Mouse (Mus musculus) liver, embryonic 12.5 days (tissue): ENCODE data around the gene Eipr1. TPM values are rescaled to one million over a fixed set of nuclear protein-coding genes. Genes with fewer than 3 reads are reported as not detected.

Experiments
- ATAC-seq: fragments of 200-750 bp; cut with Nextera tagmentation; 2 replicates; pipeline ENCODE4 v1.8.0; 2017; ENCODE audit warnings: moderate number of reproducible peaks, mild to moderate bottlenecking, moderate library complexity
- H3K27ac ChIP-seq: fragments of 300-500 bp; sonication (generic); 2 replicates; pipeline ENCODE4 v1.5.1; 2016; ENCODE audit warnings: mild to moderate bottlenecking
- H3K27me3 ChIP-seq: fragments of 300-500 bp; sonication (generic); replicated peaks from 2 replicates; pipeline ENCODE4 v1.6.1; 2016; ENCODE audit warnings: mild to moderate bottlenecking, moderate library complexity
- H3K36me3 ChIP-seq: fragments of 300-500 bp; sonication (generic); 2 replicates; pipeline ENCODE4 v1.6.1; 2016; ENCODE audit warnings: mild to moderate bottlenecking, moderate library complexity
- H3K4me1 ChIP-seq: fragments of 300-500 bp; sonication (generic); 2 replicates; pipeline ENCODE4 v1.6.1; 2016
- H3K4me2 ChIP-seq: fragments of 300-500 bp; sonication (generic); 2 replicates; pipeline ENCODE4 v1.6.1; 2016; ENCODE audit warnings: mild to moderate bottlenecking, moderate library complexity
- H3K4me3 ChIP-seq: fragments of 300-500 bp; sonication (generic); 2 replicates; pipeline ENCODE4 v1.5.1; 2016; ENCODE audit warnings: mild to moderate bottlenecking, moderate library complexity
- H3K9ac ChIP-seq: fragments of 300-500 bp; sonication (generic); 2 replicates; pipeline ENCODE4 v1.6.1; 2016; ENCODE audit warnings: mild to moderate bottlenecking, moderate library complexity
- H3K9me3 ChIP-seq: fragments of 300-500 bp; sonication (generic); replicated peaks from 2 replicates; pipeline ENCODE4 v1.6.1; 2016; ENCODE audit warnings: mild to moderate bottlenecking, moderate library complexity
- WGBS: fragments of 180-500 bp; shearing (Covaris S2); methylation state at CpG from one replicate; pipeline ENCODE4 v1.1.7; 2016; ENCODE audit not compliant: insufficient replicate concordance; 5-methylcytosine and 5-hydroxymethylcytosine counted together
- polyA plus RNA-seq: library from polyadenylated mRNA; unstranded; fragments of >200 nt; fragmentation: Nextera tagmentation; extraction: Ambion mirVana; gene quantifications from 2 replicates; pipeline ENCODE4 v1.2.1, GENCODE M21; 2016

The Eipr1 gene
- polyA plus RNA-seq, 1 experiment from 2014 or later, result 36.0 TPM

DNA sequence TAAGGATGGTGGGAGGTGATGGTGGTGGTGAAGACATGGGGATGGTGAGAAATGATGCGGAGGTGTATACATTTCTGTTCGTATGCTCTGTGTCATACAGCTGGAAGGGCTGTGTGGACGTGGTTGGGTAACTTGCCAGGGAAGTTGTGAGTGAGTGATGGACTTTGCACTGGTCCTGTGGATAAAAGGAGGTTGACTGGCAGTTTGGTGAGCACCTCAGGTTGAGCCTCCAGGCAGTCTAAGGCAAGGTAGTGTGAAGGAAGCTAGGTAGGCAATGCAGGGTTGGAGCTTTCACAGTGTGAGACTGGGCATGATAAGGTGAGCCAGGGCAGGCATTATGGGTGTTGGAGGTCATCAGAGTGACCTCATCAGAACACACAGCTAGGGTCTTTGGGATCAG lies 31.0 kb downstream of the Eipr1 start:
- Histone ChIP-seq H3K4me3 (no peak overlapping the region), H3K27me3 (no peaks in the 10 kb centered on the region), H3K27ac (no peak overlapping the region), H3K36me3 (no peaks in the 10 kb centered on the region), H3K4me2 (no peak overlapping the region), H3K4me1 (peaks cover 14% of the 10 kb centered on the region), H3K9ac (no peak overlapping the region), H3K9me3 (no peaks in the 10 kb centered on the region)
- no peak for ATAC-seq
- 87% methylated on average over 3 of the region's 3 CpGs for WGBS

DNA sequence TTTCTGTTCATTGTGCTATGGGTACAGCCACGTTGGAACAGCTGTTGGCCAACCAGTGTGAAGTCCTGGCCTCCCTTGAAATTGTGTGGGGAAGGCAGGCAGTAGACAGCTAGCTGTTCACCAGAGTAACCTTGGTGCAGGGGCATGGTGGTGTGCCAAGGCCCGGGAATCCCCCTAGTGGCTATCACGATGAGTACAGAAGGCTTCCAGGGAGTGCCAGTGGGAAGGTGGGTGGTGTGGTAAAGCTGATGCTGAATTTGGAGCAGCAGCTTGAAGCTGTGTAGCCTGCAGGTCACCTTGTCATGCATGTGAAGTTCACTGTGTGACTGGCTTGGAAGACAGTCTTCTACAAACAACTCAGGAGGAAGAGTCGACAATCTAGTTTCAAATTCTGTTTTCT lies 32.8 kb downstream of the Eipr1 start:
- no peaks in the 10 kb centered on the region for H3K36me3 ChIP-seq
- no peak overlapping the region for H3K4me3 ChIP-seq
- no peaks in the 10 kb centered on the region for H3K27me3 ChIP-seq
- H3K9ac ChIP-seq, result no peak overlapping the region
- ATAC-seq, result no peak
- peaks cover 8% of the 10 kb centered on the region; the same call in 1 of the 2 replicates for H3K4me1 ChIP-seq
- WGBS, result 42% methylated on average over 4 of the region's 4 CpGs
- no peaks in the 10 kb centered on the region for H3K9me3 ChIP-seq
- no peak overlapping the region for H3K4me2 ChIP-seq
- no peak overlapping the region for H3K27ac ChIP-seq

DNA sequence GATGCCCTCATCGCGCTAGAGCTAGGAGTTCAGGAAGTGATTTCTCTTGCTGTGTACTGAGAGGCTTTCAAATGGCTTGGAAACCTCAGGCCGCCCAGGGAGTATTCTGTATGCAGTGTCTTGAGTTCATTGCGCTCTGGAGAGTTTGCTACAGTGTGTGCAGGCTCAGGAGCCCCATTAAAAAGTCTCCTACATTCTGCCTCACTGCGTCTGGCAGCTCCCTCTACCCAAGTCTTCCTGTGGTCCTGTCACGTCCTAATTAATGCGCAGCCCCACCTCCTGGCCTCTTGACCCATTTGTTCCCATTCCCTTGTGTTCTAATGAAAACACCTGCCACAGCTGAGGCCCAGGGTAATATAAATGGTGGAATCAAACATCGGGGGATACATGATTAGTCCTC lies 33.3 kb downstream of the Eipr1 start:
- H3K9ac ChIP-seq, result no peak overlapping the region
- H3K4me3 ChIP-seq, result no peak overlapping the region
- no peaks in the 10 kb centered on the region for H3K27me3 ChIP-seq
- no peaks in the 10 kb centered on the region for H3K9me3 ChIP-seq
- no peak overlapping the region for H3K27ac ChIP-seq
- no peak for ATAC-seq
- WGBS, result 72% methylated on average over 8 of the region's 8 CpGs
- H3K36me3 ChIP-seq, result no peaks in the 10 kb centered on the region
- peaks cover 8% of the 10 kb centered on the region; the same call in 1 of the 2 replicates for H3K4me1 ChIP-seq
- H3K4me2 ChIP-seq, result no peak overlapping the region

DNA sequence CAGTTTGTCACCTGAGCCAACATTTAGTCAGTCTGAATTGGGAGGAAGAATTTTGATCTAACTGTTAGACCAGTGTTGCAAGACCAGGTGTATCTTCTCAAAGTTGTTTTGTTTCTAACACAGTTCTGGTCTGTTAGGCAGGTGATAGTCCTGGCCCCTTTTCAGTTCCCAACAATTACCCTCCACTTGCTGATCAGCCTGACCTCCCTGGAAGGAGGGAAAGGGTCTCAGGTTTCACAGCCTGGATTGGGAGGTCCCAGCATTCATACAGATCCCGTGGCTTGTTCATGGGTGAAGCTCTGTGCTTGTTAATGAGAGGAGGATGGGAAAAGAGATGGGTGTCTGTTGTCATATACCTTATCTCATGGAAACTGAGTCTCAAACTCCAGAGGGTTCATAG lies 33.7 kb downstream of the Eipr1 start:
- WGBS, result 42% methylated on average over 1 of the region's 1 CpGs
- Histone ChIP-seq H3K4me2 (no peak overlapping the region), H3K4me3 (no peak overlapping the region), H3K36me3 (no peaks in the 10 kb centered on the region), H3K4me1 (peaks cover 8% of the 10 kb centered on the region; the same call in 1 of the 2 replicates), H3K9me3 (no peaks in the 10 kb centered on the region), H3K9ac (no peak overlapping the region), H3K27me3 (no peaks in the 10 kb centered on the region), H3K27ac (no peak overlapping the region)
- ATAC-seq, result no peak

DNA sequence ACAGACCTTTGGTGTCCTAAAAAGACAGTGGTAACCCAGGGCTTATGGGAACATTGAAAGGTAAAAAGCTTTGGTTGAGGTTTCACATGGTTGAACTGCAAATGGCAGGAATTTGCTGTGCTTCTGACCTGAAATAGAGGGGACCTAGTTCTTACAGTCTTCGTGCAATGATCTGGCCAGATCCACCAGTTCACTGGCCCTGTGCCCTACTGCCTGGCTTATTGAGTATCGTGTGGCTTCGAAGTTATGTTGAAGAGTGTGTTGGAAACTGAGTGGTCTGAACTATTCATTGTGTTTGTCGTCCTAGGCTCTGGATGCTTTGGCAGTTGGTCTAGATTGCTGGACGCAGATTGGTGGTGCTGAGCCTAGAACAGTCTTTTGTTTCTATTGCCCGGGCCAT lies 34.7 kb downstream of the Eipr1 start:
- Histone ChIP-seq H3K27ac (no peak overlapping the region), H3K4me2 (no peak overlapping the region), H3K36me3 (no peaks in the 10 kb centered on the region), H3K9ac (no peak overlapping the region), H3K4me1 (peaks cover 8% of the 10 kb centered on the region; the same call in 1 of the 2 replicates), H3K4me3 (no peak overlapping the region), H3K27me3 (no peaks in the 10 kb centered on the region), H3K9me3 (no peaks in the 10 kb centered on the region)
- no peak for ATAC-seq
- 81% methylated on average over 6 of the region's 6 CpGs for WGBS

DNA sequence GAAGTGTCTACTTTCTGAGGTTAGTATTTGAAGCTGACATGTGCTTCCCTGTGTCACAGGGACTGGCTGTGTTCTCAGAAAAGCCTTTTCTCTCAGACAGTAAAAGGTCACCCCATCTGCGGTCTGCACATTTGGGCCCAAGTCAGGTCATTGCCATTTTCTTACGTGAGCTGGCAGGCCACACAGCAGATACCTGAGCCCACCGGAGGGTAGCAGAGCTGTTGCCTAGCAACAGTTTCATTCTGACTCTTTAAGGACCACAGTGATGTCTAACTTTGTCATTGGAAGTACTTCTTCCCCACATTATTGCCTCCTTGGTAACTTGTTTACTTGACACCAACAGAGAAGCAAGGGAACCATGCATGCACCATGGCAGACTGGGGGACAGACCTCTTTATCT lies 41.0 kb downstream of the Eipr1 start:
- Histone ChIP-seq H3K9me3 (no peaks in the 10 kb centered on the region), H3K4me2 (no peak overlapping the region), H3K36me3 (no peaks in the 10 kb centered on the region), H3K9ac (no peak overlapping the region), H3K27me3 (no peaks in the 10 kb centered on the region), H3K27ac (no peak overlapping the region), H3K4me3 (no peak overlapping the region), H3K4me1 (no peaks in the 10 kb centered on the region)
- no peak for ATAC-seq
- WGBS, result 86% methylated on average over 3 of the region's 3 CpGs

DNA sequence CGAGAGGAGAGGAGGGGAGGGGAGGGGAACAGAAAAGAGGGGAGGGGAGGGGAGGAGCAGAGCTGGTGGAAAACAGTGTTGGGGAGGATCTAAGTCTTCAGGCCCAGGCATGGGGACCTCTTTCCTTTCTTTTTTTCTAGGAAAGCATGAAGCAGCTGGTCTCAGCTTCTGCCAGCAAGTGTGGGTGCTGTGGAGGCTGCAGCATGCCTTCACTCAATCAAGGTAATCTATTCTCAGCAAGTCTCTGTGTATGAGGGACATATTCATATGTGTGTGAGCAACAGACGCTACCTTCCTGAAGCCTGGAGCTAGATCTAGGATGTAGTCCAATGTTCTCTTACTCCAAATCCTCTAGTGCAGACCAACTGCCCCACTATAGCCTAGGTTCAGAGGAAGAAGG lies 42.1 kb downstream of the Eipr1 start:
- 58% methylated on average over 2 of the region's 2 CpGs for WGBS
- H3K4me1 ChIP-seq, result no peaks in the 10 kb centered on the region
- H3K9me3 ChIP-seq, result no peaks in the 10 kb centered on the region; the same call in 1 of the 2 replicates
- H3K9ac ChIP-seq, result no peak overlapping the region
- H3K27me3 ChIP-seq, result no peaks in the 10 kb centered on the region
- ATAC-seq, result no peak
- peaks cover 4% of the 10 kb centered on the region for H3K36me3 ChIP-seq
- no peak overlapping the region for H3K4me2 ChIP-seq
- no peak overlapping the region for H3K4me3 ChIP-seq
- H3K27ac ChIP-seq, result no peak overlapping the region

DNA sequence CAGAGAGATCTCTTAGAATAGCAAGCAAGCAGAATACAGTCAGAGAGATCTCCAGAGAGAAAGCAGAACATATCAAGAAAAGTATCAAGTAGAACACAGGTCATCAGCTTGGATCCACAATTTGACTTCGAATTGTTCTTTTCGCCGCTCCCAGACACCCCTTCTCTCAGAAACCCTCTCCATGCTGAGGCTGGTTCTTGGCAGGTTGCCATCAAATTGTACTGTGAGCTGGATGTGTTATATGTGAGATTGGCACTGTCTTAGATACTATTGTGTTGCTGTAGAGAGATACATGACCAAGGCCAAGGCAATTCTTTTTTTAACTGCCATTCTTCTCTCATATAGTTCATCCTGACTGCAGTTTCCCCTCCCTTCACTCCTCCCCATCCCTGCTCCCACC lies 43.4 kb downstream of the Eipr1 start:
- H3K36me3 ChIP-seq, result peaks cover 4% of the 10 kb centered on the region
- no peaks in the 10 kb centered on the region for H3K27me3 ChIP-seq
- H3K9me3 ChIP-seq, result no peaks in the 10 kb centered on the region; the same call in 1 of the 2 replicates
- ATAC-seq, result no peak
- WGBS, result 80% methylated on average over 3 of the region's 3 CpGs
- no peak overlapping the region for H3K4me3 ChIP-seq
- H3K9ac ChIP-seq, result no peak overlapping the region
- H3K27ac ChIP-seq, result no peak overlapping the region
- no peak overlapping the region for H3K4me2 ChIP-seq
- H3K4me1 ChIP-seq, result peaks cover 5% of the 10 kb centered on the region

DNA sequence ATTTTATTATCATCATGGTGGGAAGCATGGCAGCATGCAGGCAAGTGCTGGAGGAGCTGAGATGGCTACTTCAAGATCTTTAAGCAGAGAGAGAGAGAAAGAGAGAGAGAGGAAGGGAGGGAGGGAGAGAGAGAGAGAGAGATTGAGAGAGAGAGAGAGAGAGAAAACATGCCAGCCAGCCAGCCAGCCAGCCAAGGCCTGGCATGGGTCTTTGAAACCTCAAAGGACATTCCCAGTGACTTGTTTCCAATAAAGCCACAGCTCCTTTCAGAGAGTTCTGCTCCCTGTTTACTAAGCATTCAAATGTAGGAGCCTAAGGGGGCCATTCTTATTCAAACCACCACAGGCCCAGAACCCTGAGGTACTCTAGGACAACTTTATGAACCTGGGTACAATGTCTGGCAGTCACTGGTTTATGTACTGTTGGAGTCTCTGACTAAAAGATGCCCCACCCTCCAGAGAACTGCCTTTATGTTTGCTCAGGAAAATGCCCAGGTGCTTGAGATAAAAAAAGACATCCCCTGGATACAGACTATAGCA lies 45.3 kb downstream of the Eipr1 start:
- no peak overlapping the region for H3K9ac ChIP-seq
- H3K4me3 ChIP-seq, result no peak overlapping the region
- H3K36me3 ChIP-seq, result peaks cover 4% of the 10 kb centered on the region
- H3K27me3 ChIP-seq, result no peaks in the 10 kb centered on the region
- H3K4me2 ChIP-seq, result no peak overlapping the region
- H3K27ac ChIP-seq, result no peak overlapping the region
- ATAC-seq, result no peak
- no peaks in the 10 kb centered on the region; the same call in 1 of the 2 replicates for H3K9me3 ChIP-seq
- peaks cover 12% of the 10 kb centered on the region for H3K4me1 ChIP-seq

DNA sequence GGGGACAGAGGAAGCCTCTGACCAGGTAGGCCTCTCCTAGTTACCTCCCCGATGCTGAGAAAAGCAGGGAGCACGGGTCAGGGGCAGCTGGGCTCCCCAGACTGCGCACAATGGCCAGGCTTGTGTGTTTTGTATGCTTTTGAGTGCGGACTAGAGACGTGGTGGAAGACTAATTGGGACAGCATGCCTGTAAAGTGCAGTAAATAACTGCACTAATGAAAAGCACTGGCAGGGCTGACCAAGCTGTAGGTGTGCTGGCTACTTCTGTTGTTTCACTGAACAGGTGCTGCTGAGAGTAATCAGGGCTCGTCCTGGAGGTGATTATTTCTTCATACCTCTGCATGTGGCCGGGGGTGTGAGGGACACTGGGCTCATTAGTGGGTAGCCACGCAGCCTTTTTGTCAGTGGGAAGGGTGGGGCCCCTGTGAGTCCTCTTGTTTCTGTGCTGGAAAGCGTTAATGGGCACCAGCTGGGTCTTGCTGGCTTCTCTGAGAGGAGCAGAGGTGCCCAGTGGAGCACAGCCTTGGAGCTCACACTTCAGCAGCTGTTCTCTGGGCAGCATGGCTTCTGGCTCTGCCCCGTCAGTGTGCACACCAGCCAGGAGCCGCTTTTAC lies 48.3 kb downstream of the Eipr1 start:
- no peak overlapping the region for H3K4me2 ChIP-seq
- ATAC-seq, result no peak
- H3K9me3 ChIP-seq, result no peaks in the 10 kb centered on the region; the same call in 1 of the 2 replicates
- H3K27ac ChIP-seq, result no peak overlapping the region
- H3K9ac ChIP-seq, result no peak overlapping the region
- H3K27me3 ChIP-seq, result no peaks in the 10 kb centered on the region
- peaks cover 4% of the 10 kb centered on the region for H3K36me3 ChIP-seq
- WGBS, result 67% methylated on average over 11 of the region's 11 CpGs
- H3K4me3 ChIP-seq, result no peak overlapping the region
- peaks cover 37% of the 10 kb centered on the region for H3K4me1 ChIP-seq

DNA sequence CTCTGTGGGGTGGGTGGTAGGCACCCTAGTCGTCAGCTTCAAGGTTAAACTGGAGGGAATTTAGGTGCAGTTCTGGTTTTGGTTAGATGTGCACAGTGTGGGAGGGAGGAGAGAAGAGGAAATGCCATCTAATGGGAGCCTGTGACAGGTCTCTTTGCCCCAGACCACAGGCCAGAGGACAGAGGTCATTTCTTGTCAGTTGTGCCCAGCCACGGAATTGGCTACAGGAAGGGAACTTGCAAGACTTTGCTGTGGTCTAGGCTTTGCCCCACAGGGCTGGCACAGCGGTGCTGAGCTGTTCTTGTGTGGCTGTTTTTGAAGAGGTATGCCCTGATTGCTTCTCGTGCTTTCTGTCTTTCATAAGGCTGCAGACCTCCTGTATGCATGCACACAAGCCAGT lies 48.8 kb downstream of the Eipr1 start:
- Histone ChIP-seq H3K4me2 (no peak overlapping the region), H3K27ac (no peak overlapping the region), H3K9ac (no peak overlapping the region), H3K4me1 (peaks cover 40% of the 10 kb centered on the region), H3K36me3 (peaks cover 4% of the 10 kb centered on the region), H3K4me3 (no peak overlapping the region), H3K9me3 (no peaks in the 10 kb centered on the region; the same call in 1 of the 2 replicates), H3K27me3 (no peaks in the 10 kb centered on the region)
- no peak for ATAC-seq
- WGBS, result 40% methylated on average over 4 of the region's 4 CpGs

DNA sequence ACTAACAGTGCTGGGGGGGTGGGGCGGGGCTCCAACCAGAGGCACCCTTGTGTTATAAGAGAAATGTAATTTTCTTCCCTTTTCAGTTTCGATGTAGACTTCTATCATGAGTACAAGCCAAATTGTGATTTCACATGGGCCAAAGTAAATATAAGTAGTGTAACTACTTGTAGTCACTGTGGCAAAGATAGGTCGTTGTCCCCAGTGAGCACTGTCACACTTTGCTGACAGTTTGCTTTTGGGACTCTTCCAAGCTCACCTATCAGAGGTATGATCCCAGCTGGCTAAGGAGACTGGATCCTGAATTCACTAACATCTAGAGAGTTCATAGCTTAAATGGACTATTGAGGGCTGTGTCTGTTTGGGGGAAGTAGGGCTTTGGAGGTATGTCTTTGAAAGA lies 49.3 kb downstream of the Eipr1 start:
- no peak for ATAC-seq
- Histone ChIP-seq H3K27me3 (no peaks in the 10 kb centered on the region), H3K4me1 (peaks cover 45% of the 10 kb centered on the region), H3K4me3 (no peak overlapping the region), H3K36me3 (peaks cover 4% of the 10 kb centered on the region), H3K9ac (no peak overlapping the region), H3K27ac (no peak overlapping the region), H3K4me2 (no peak overlapping the region), H3K9me3 (no peaks in the 10 kb centered on the region; the same call in 1 of the 2 replicates)
- WGBS, result 76% methylated on average over 3 of the region's 3 CpGs

DNA sequence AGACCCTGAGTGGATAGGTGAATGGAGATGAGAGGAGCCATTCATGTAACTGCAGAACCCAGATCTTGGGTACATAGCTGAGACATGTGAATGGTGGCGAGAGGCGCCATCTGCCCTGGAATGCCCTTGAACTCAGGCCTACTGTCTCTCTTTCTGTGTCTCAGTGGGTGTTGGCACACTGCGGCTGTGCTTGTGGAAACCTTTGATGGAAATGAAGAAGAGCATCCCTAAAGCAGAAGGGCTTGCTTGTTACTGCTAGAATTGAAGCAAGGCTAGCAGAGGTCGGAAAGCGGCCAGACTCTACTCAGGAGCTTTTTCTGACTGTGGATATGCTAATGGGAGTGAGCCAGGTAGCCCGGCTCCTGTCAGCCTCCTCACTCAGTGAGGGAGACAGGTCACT lies 50.1 kb downstream of the Eipr1 start:
- no peak overlapping the region for H3K4me3 ChIP-seq
- H3K36me3 ChIP-seq, result peaks cover 4% of the 10 kb centered on the region
- no peak overlapping the region for H3K9ac ChIP-seq
- WGBS, result 93% methylated on average over 6 of the region's 6 CpGs
- H3K9me3 ChIP-seq, result no peaks in the 10 kb centered on the region; the same call in 1 of the 2 replicates
- no peak overlapping the region for H3K27ac ChIP-seq
- peaks cover 53% of the 10 kb centered on the region for H3K4me1 ChIP-seq
- no peak overlapping the region for H3K4me2 ChIP-seq
- no peaks in the 10 kb centered on the region for H3K27me3 ChIP-seq
- no peak for ATAC-seq
